9 mouse cellular contexts compared by ENCODE assay signal in genomic region chr2:128339643-128340487, GRCm38 (mm10).
DNase-seq lines count a peak whose midpoint lies in the region; ATAC-seq and TF ChIP-seq lines count a peak whose summit lies in the region.
"Had no signal": no experiment of that assay in that cellular context is flagged by ENCODE, and none has a peak within 500 bp of the region (broad histone marks: within the 10 kb centered on the region; RNA-seq: fewer than 3 reads in every experiment).

No protein-coding gene starts in this region.

- 34% methylated on average over 19 of the region's 19 CpGs for WGBS in lung, embryonic 14.5 days
- WGBS in embryonic facial prominence, embryonic 13.5 days = 16% methylated on average over 19 of the region's 19 CpGs
- WGBS in intestine, postnatal 0 days = 47% methylated on average over 19 of the region's 19 CpGs

- peak overlapping the region; percentile 68 for H3K27ac ChIP-seq in lung, embryonic 14.5 days (ENCODE audit: low read depth)
- H3K27ac ChIP-seq in embryonic facial prominence, embryonic 13.5 days = peak overlapping the region; percentile 93
- peak overlapping the region; percentile 28; the same call in 1 of the 2 replicates for H3K27ac ChIP-seq in intestine, postnatal 0 days (ENCODE audit: low read depth, low read length)
- H3K27ac ChIP-seq: neural tube, embryonic 13.5 days had no signal

- peak; percentile 59 for DNase-seq in lung, embryonic 14.5 days
- DNase-seq in lung, postnatal 14 days = no peak
- DNase-seq in lung, postnatal 4 days = peak; percentile 38 to 49
- DNase-seq in thymus, postnatal 4 days = no peak
- no peak for DNase-seq in retina, embryonic 14.5 days (ENCODE audit: low spot score)
- no peak for DNase-seq in T-cell, adult 2 months (ENCODE audit: low spot score)

- peak; percentile 36; the same call in 1 of the 2 replicates for ATAC-seq in lung, embryonic 14.5 days (ENCODE audit: insufficient read depth)
- peak; percentile 56 for ATAC-seq in embryonic facial prominence, embryonic 13.5 days (ENCODE audit: insufficient number of reproducible peaks, insufficient read depth, low FRiP score, low TSS enrichment, low read depth)
- ATAC-seq in intestine, postnatal 0 days = no peak

- no peaks in the 10 kb centered on the region for H3K36me3 ChIP-seq in lung, embryonic 14.5 days (ENCODE audit: insufficient read depth)
- no peaks in the 10 kb centered on the region for H3K36me3 ChIP-seq in embryonic facial prominence, embryonic 13.5 days
- no peaks in the 10 kb centered on the region for H3K36me3 ChIP-seq in intestine, postnatal 0 days (ENCODE audit: control insufficient read depth, insufficient read depth)
- H3K36me3 ChIP-seq: neural tube, embryonic 13.5 days had no signal

- H3K9ac ChIP-seq in lung, embryonic 14.5 days = peak overlapping the region; percentile 11; the same call in 1 of the 2 replicates
- H3K9ac ChIP-seq in embryonic facial prominence, embryonic 13.5 days = 0 out of 2 replicates have a peak overlapping the region, but pooled peaks have one; percentile 36
- H3K9ac ChIP-seq in intestine, postnatal 0 days (ENCODE audit: low read depth, low read length) = no peak overlapping the region
- H3K9ac ChIP-seq: neural tube, embryonic 13.5 days had no signal

- H3K9me3 ChIP-seq in lung, embryonic 14.5 days (ENCODE audit: low read depth, low read length) = no peaks in the 10 kb centered on the region
- no peaks in the 10 kb centered on the region for H3K9me3 ChIP-seq in embryonic facial prominence, embryonic 13.5 days
- no peaks in the 10 kb centered on the region for H3K9me3 ChIP-seq in intestine, postnatal 0 days (ENCODE audit: control insufficient read depth)
- H3K9me3 ChIP-seq: neural tube, embryonic 13.5 days had no signal

- H3K4me3 ChIP-seq in lung, embryonic 14.5 days (ENCODE audit: low read depth, low read length) = no peak overlapping the region
- no peak overlapping the region for H3K4me3 ChIP-seq in embryonic facial prominence, embryonic 13.5 days
- no peak overlapping the region for H3K4me3 ChIP-seq in intestine, postnatal 0 days (ENCODE audit: low read depth, low read length)
- H3K4me3 ChIP-seq: neural tube, embryonic 13.5 days had no signal

- no peak for TF ChIP-seq CTCF in lung, embryonic 14.5 days (IDR thresholded peaks at IDR 0.05; ENCODE audit: low read depth)
- 0 out of 2 replicates have a peak, but pooled peaks have one; percentile 11 for TF ChIP-seq CTCF in intestine, postnatal 0 days (IDR thresholded peaks at IDR 0.05; ENCODE audit: low read depth)

- H3K27me3 ChIP-seq in lung, embryonic 14.5 days (ENCODE audit: insufficient read depth, low read length) = no peaks in the 10 kb centered on the region
- no peaks in the 10 kb centered on the region for H3K27me3 ChIP-seq in embryonic facial prominence, embryonic 13.5 days
- H3K27me3 ChIP-seq in intestine, postnatal 0 days (replicated peaks; ENCODE audit: control insufficient read depth, insufficient read depth, low read length) = no peaks in the 10 kb centered on the region
- H3K27me3 ChIP-seq: neural tube, embryonic 13.5 days had no signal

- H3K4me2 ChIP-seq in lung, embryonic 14.5 days = peak overlapping the region; percentile 12
- H3K4me2 ChIP-seq in embryonic facial prominence, embryonic 13.5 days = peak overlapping the region; percentile 41
- peak overlapping the region; percentile 13; the same call in 1 of the 2 replicates for H3K4me2 ChIP-seq in intestine, postnatal 0 days (replicated peaks; ENCODE audit: low read depth)
- H3K4me2 ChIP-seq: neural tube, embryonic 13.5 days had no signal

- peaks cover 36% of the 10 kb centered on the region for H3K4me1 ChIP-seq in lung, embryonic 14.5 days (ENCODE audit: insufficient read depth)
- H3K4me1 ChIP-seq in embryonic facial prominence, embryonic 13.5 days = peaks cover 79% of the 10 kb centered on the region
- peaks cover 36% of the 10 kb centered on the region for H3K4me1 ChIP-seq in intestine, postnatal 0 days (replicated peaks; ENCODE audit: control insufficient read depth, insufficient read depth, low read length)

Comparison
In these comparisons a context has a peak if more than half of its experiments do, and no peak if none do; other contexts are left out.
1. DNase-seq: peak in lung, embryonic 14.5 days (single experiment) and lung, postnatal 4 days (2 of 2); none in lung, postnatal 14 days (single experiment), thymus, postnatal 4 days (single experiment), retina, embryonic 14.5 days (single experiment) and T-cell, adult 2 months (single experiment).
2. H3K27ac ChIP-seq: peak in every context shown above with its lines; median percentile 93 in embryonic facial prominence, embryonic 13.5 days; 68 in lung, embryonic 14.5 days; 28 in intestine, postnatal 0 days.
3. Peak in every context shown above with its lines, with median percentiles within 50 percentile points of each other: H3K4me2 ChIP-seq.